Mouse (Mus musculus): ENCODE results near the gene Fscn1.

DNA sequence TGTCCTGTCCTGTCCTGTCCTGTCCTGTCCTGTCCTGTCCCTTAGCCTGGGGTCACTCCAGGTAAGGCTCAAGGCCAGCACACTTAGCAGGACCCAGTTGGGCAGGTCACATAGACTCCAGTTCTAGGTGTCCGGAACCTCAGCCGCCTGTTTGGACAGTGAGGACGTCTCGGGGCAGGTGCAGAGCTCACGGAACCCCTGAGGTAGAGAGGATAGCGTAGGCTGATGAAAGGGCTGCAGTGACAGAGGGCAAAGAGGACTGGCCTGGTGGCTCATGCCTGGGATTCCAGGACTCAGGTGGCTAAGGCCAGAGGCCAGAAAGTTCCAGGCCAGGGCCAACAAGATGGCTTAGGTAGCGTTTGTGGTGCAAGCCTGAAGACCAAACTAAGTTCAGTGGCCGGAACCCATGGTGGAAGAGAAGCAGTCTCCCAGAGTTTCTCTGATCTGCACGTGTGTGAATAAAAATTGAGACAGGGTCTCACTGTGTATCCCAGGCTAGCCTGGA is 28.9 kb upstream of the Fscn1 start:
- TF ChIP-seq CTCF (IDR thresholded peaks at IDR 0.05; ENCODE audit: borderline replicate concordance, insufficient read depth, low read depth, low read length) (no peak), POLR2A (IDR thresholded peaks at IDR 0.05; ENCODE audit: borderline replicate concordance, insufficient read depth, low read length) (no peak)
